Mouse (Mus musculus): ENCODE measurements at regions not wholly inside any gene's neighbourhood (a gene's known extent, or its start where the extent isn't known, plus 50 kb on each side); places are given as distances from the start of the nearest gene placed in this dataset.

GRCm38 (mm10) chr14:11417857-11418256, 61.3 kb upstream of the Gm3839 start:
- no peak for DNase-seq (ENCODE audit: low read depth, low spot score)

GRCm38 (mm10) chr14:11422306-11422705, 65.8 kb upstream of the Gm3839 start:
- no peak for DNase-seq (ENCODE audit: low read depth, low spot score)

- DNase-seq (ENCODE audit: low read depth, low spot score): no peak
Measured at GRCm38 (mm10) chr14:11428256-11429240, 72.0 kb upstream of the Gm3839 start.

GRCm38 (mm10) chr14:11435166-11435784, 78.7 kb upstream of the Gm3839 start:
- peak; percentile 24 for DNase-seq (ENCODE audit: low read depth, low spot score)

- peak; percentile 68 for DNase-seq (ENCODE audit: low read depth, low spot score)
Measured at GRCm38 (mm10) chr14:11438611-11439010, 82.1 kb upstream of the Gm3839 start.

- peak; percentile 8 for DNase-seq (ENCODE audit: low read depth, low spot score)
Measured at GRCm38 (mm10) chr14:11440176-11440575, 83.7 kb upstream of the Gm3839 start.

- DNase-seq (ENCODE audit: low read depth, low spot score): no peak
Measured at GRCm38 (mm10) chr14:11449958-11450357, 93.4 kb upstream of the Gm3839 start.

GRCm38 (mm10) chr14:11477731-11478130, 75.6 kb upstream of the Ptprg start:
- DNase-seq (ENCODE audit: low read depth, low spot score): no peak

- peak; percentile 69 for DNase-seq (ENCODE audit: low read depth, low spot score)
Measured at GRCm38 (mm10) chr14:11482151-11482550, 71.2 kb upstream of the Ptprg start.

- no peak for DNase-seq (ENCODE audit: low read depth, low spot score)
Measured at GRCm38 (mm10) chr14:11486287-11486686, 67.0 kb upstream of the Ptprg start.

- DNase-seq (ENCODE audit: low read depth, low spot score): no peak
Measured at GRCm38 (mm10) chr14:11501744-11502143, 51.6 kb upstream of the Ptprg start.

- no peak for DNase-seq (ENCODE audit: low read depth, low spot score)
Measured at GRCm38 (mm10) chr14:11503156-11503555, 50.2 kb upstream of the Ptprg start.
